Mouse (Mus musculus) colon, adult 2 months (tissue): ENCODE results near the gene Gpat3. TPM values are rescaled to one million over a fixed set of nuclear protein-coding genes. Genes with fewer than 3 reads are reported as not detected.

ENCODE experiments used
- polyA plus RNA-seq: library from polyadenylated mRNA; depleted of rRNA; stranded (reverse); fragments of >200 nt; gene quantifications from 2 replicates; pipeline ENCODE4 v1.2.3, GENCODE M21; 2012; rRNA removed

Gene Gpat3
- 3.2 and 4.2 TPM in 2 replicates for polyA plus RNA-seq

DNA sequence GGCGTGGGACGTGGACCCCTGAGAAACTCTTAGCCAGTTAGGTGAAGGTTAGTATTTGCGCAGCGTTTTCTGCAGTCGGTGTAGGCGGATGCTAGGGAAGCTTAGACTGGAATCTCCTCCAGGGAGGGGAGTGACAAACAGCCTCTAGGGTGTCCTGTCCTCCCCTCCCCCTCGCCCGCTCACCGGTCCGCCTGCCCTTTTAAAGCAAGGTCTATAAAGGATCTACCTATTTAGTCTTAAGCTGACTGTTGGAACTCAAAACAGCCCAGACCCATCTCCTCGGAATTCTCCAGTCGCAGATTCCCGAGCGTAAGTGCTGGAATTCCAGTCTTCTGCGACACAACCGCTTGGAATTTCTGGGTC, at the start of gene Gpat3:
TSS of gene Gpat3 (plus strand) at position 229 of the 363 bp plus-strand sequence.

GRCm38 (mm10) chr5:100798165-100798860, 47.2 kb upstream of the Gpat3 start, which contains the start of the genes Helq and Mrps18c:
Helq (minus strand) TSS chr5:100798598.
Mrps18c (plus strand) TSS chr5:100798627.

GRCm38 (mm10) chr5:100820483-100821184, 24.9 kb upstream of the Gpat3 start, which contains the start of gene Abraxas1:
Abraxas1 (minus strand) TSS chr5:100820965.

Other genes with a start within 250 kb of the Gpat3 start
- gene Coq2, start 170.6 kb upstream of the Gpat3 start, polyA plus RNA-seq, result 155 and 222 TPM in 2 replicates
- gene Hpse, start 126.0 kb upstream of the Gpat3 start, polyA plus RNA-seq, result 14.5 and 15.9 TPM in 2 replicates
- 4.7 and 5.6 TPM in 2 replicates for gene Helq, start 47.1 kb upstream of the Gpat3 start, polyA plus RNA-seq
- gene Mrps18c, start 47.1 kb upstream of the Gpat3 start, polyA plus RNA-seq, result 6.8 and 10.4 TPM in 2 replicates
- 2.1 and 2.4 TPM in 2 replicates for gene Abraxas1, start 24.7 kb upstream of the Gpat3 start, polyA plus RNA-seq